In genomic region chr3:53169486-53169885, GRCm38 (mm10) we compare ENCODE assay signal across 22 mouse cellular contexts.
DNase-seq lines count a peak whose midpoint lies in the region; ATAC-seq and TF ChIP-seq lines count a peak whose summit lies in the region.
"Had no signal": no experiment of that assay in that cellular context is flagged by ENCODE, and none has a peak within 500 bp of the region (broad histone marks: within the 10 kb centered on the region; RNA-seq: fewer than 3 reads in every experiment).

No protein-coding gene starts in this region.

- DNase-seq in heart, adult 18-20 months = peak; percentile 38 to 53
- DNase-seq in heart, adult 9 months (ENCODE audit: low spot score in 2 of 2) = no peak
- DNase-seq in lung, embryonic 14.5 days = peak; percentile 38
- no peak for DNase-seq in lung, postnatal 10 days
- DNase-seq in Muller cell, postnatal 12 days (ENCODE audit: inconsistent ontology term) = peak; percentile 78
- DNase-seq in fibroblast of lung, adult 2 months (ENCODE audit: low read depth) = peak; percentile 57
- DNase-seq in kidney, adult 2 months = no peak
- DNase-seq: adrenal gland, adult 8-10 months; cerebellum, adult 9-10 months; kidney, adult 9 months; kidney, postnatal 36 days; liver; right cerebral cortex, postnatal 14 days; thymus, postnatal 36 days had no signal

- WGBS in lung, embryonic 14.5 days = 62% methylated on average over 3 of the region's 3 CpGs
- WGBS in kidney, adult 2 months = 89% methylated on average over 3 of the region's 3 CpGs

- H3K9me3 ChIP-seq in lung, embryonic 14.5 days (ENCODE audit: low read depth, low read length) = no peaks in the 10 kb centered on the region
- H3K9me3 ChIP-seq: embryonic facial prominence, embryonic 10.5 days; forebrain, embryonic 15.5 days; heart, embryonic 10.5 days; midbrain, embryonic 12.5 days; neural tube, embryonic 13.5 days had no signal

- H3K4me1 ChIP-seq in lung, embryonic 14.5 days (ENCODE audit: insufficient read depth) = peaks cover 14% of the 10 kb centered on the region; the same call in 1 of the 2 replicates
- H3K4me1 ChIP-seq in kidney, adult 2 months (ENCODE audit: control insufficient read depth, insufficient read depth, low read length) = no peaks in the 10 kb centered on the region
- H3K4me1 ChIP-seq: forebrain, embryonic 15.5 days had no signal

- no peak overlapping the region for H3K9ac ChIP-seq in lung, embryonic 14.5 days
- H3K9ac ChIP-seq: forebrain, embryonic 15.5 days; hindbrain, embryonic 14.5 days; midbrain, embryonic 12.5 days; neural tube, embryonic 13.5 days had no signal

- TF ChIP-seq POLR2A in kidney, adult 2 months (IDR thresholded peaks at IDR 0.05; ENCODE audit: low read depth, low read length) = no peak

- H3K27ac ChIP-seq in lung, embryonic 14.5 days (ENCODE audit: low read depth) = no peak overlapping the region
- no peak overlapping the region for H3K27ac ChIP-seq in kidney, adult 2 months (ENCODE audit: insufficient read depth, low read depth, low read length)
- H3K27ac ChIP-seq: embryonic facial prominence, embryonic 10.5 days; forebrain, embryonic 15.5 days; heart, embryonic 10.5 days; hindbrain, embryonic 14.5 days; midbrain, embryonic 12.5 days; neural tube, embryonic 13.5 days had no signal

- no peaks in the 10 kb centered on the region for H3K36me3 ChIP-seq in lung, embryonic 14.5 days (ENCODE audit: insufficient read depth)
- H3K36me3 ChIP-seq in kidney, adult 2 months (ENCODE audit: control insufficient read depth, insufficient read depth, low read length) = no peaks in the 10 kb centered on the region
- H3K36me3 ChIP-seq: embryonic facial prominence, embryonic 10.5 days; forebrain, embryonic 15.5 days; heart, embryonic 10.5 days; midbrain, embryonic 12.5 days; neural tube, embryonic 13.5 days had no signal

- H3K4me3 ChIP-seq in lung, embryonic 14.5 days (ENCODE audit: low read depth, low read length) = no peak overlapping the region
- H3K4me3 ChIP-seq in kidney, adult 2 months (ENCODE audit: insufficient read depth, low read depth, low read length) = no peak overlapping the region
- H3K4me3 ChIP-seq: embryonic facial prominence, embryonic 10.5 days; erythroblast, embryonic 14.5 days; forebrain, embryonic 15.5 days; heart, embryonic 10.5 days; midbrain, embryonic 12.5 days; neural tube, embryonic 13.5 days had no signal

- no peak for ATAC-seq in lung, embryonic 14.5 days (ENCODE audit: insufficient read depth)
- ATAC-seq: forebrain, embryonic 15.5 days; Patski had no signal

- H3K4me2 ChIP-seq in lung, embryonic 14.5 days = no peak overlapping the region
- H3K4me2 ChIP-seq: forebrain, embryonic 15.5 days; hindbrain, embryonic 14.5 days; midbrain, embryonic 12.5 days; neural tube, embryonic 13.5 days had no signal

- H3K27me3 ChIP-seq in lung, embryonic 14.5 days (ENCODE audit: insufficient read depth, low read length) = no peaks in the 10 kb centered on the region
- H3K27me3 ChIP-seq in kidney, adult 2 months (replicated peaks; ENCODE audit: control insufficient read depth, insufficient read depth, low read length) = no peaks in the 10 kb centered on the region
- H3K27me3 ChIP-seq: forebrain, embryonic 15.5 days; midbrain, embryonic 12.5 days; neural tube, embryonic 13.5 days; Patski had no signal

- TF ChIP-seq CTCF in lung, embryonic 14.5 days (IDR thresholded peaks at IDR 0.05; ENCODE audit: low read depth) = no peak
- no peak for TF ChIP-seq CTCF in kidney, adult 2 months (conservative IDR thresholded peaks at IDR 0.05; ENCODE audit: insufficient read depth, insufficient read length, low read depth, low read length)

Comparison
In these comparisons a context has a peak if more than half of its experiments do, and no peak if none do; other contexts are left out.
1. DNase-seq: peak in heart, adult 18-20 months (2 of 2), lung, embryonic 14.5 days (single experiment), Muller cell, postnatal 12 days (single experiment) and fibroblast of lung, adult 2 months (single experiment); none in heart, adult 9 months (0 of 2), lung, postnatal 10 days (single experiment) and kidney, adult 2 months (single experiment).